Mouse (Mus musculus): Measurements from ENCODE around the gene Gm5134.

- no peak for TF ChIP-seq CTCF (IDR thresholded peaks at IDR 0.05)
- no peak for TF ChIP-seq EP300 (IDR thresholded peaks at IDR 0.05)
These were observed 69.6 kb downstream of the Gm5134 start for GRCm38 (mm10) chr10:76023921-76024320.

Measured in lung, postnatal 0 days (tissue).